Mouse (Mus musculus) kidney, postnatal 36 days (tissue): ENCODE measurements around the gene Serpina11.

ENCODE experiments used
- DNase-seq, 2 experiments: peaks; one replicate each; pipeline ENCODE4 v3.0.0; 2021 to 2022; ENCODE audit warnings: mixed read lengths in 2 of 2

Serpina11 gene

GRCm38 (mm10) chr12:103989857-103990256 lies at the start of gene Serpina11:
Serpina11 (minus strand) TSS chr12:103989957.
- no peak for DNase-seq

- no peak for DNase-seq
Observed at GRCm38 (mm10) chr12:104038181-104038580, 48.4 kb upstream of the Serpina11 start.

GRCm38 (mm10) chr12:104033752-104034151 lies 44.0 kb upstream of the Serpina11 start:
- DNase-seq = no peak

GRCm38 (mm10) chr12:104029986-104030385 lies 40.2 kb upstream of the Serpina11 start:
- DNase-seq = peak; percentile 9 to 53

GRCm38 (mm10) chr12:104015280-104015679 lies 25.5 kb upstream of the Serpina11 start:
- DNase-seq = no peak

GRCm38 (mm10) chr12:104013620-104014019 lies 23.9 kb upstream of the Serpina11 start, which contains the start of gene Serpina9:
Serpina9 (minus strand) TSS chr12:104013755.
- DNase-seq = no peak

GRCm38 (mm10) chr12:104004689-104005088 lies 14.9 kb upstream of the Serpina11 start:
- no peak for DNase-seq

GRCm38 (mm10) chr12:104003238-104003612 lies 13.5 kb upstream of the Serpina11 start:
- DNase-seq = no peak

- DNase-seq = peak; percentile 26 to 51
Observed at GRCm38 (mm10) chr12:104002569-104003237, 12.9 kb upstream of the Serpina11 start.

GRCm38 (mm10) chr12:104000594-104000993 lies 10.8 kb upstream of the Serpina11 start:
- DNase-seq = no peak

- DNase-seq = no peak
Observed at GRCm38 (mm10) chr12:103999611-104000010, 9.9 kb upstream of the Serpina11 start.

GRCm38 (mm10) chr12:103996513-103996912 lies 6.8 kb upstream of the Serpina11 start:
- no peak for DNase-seq

- peak; percentile 65 to 79 for DNase-seq
Observed at GRCm38 (mm10) chr12:103995292-103996072, 5.7 kb upstream of the Serpina11 start.

GRCm38 (mm10) chr12:103992945-103993344 lies 3.2 kb upstream of the Serpina11 start:
- no peak for DNase-seq

- DNase-seq = no peak
Observed at GRCm38 (mm10) chr12:103989514-103989767, 316 bp downstream of the Serpina11 start.

- peak; percentile 22 to 26 for DNase-seq
Observed at GRCm38 (mm10) chr12:103988754-103989513, 823 bp downstream of the Serpina11 start.

GRCm38 (mm10) chr12:103985868-103986267 lies 3.9 kb downstream of the Serpina11 start:
- no peak for DNase-seq

- DNase-seq = peak; percentile 27 to 78
Observed at GRCm38 (mm10) chr12:103984935-103985334, 4.8 kb downstream of the Serpina11 start.

- no peak for DNase-seq
Observed at GRCm38 (mm10) chr12:103981646-103982360, 8.0 kb downstream of the Serpina11 start.

GRCm38 (mm10) chr12:103978294-103978693 lies 11.5 kb downstream of the Serpina11 start:
- no peak for DNase-seq

GRCm38 (mm10) chr12:103977846-103978245 lies 11.9 kb downstream of the Serpina11 start:
- peak in 1 of 2 experiments; percentile 49 for DNase-seq

GRCm38 (mm10) chr12:103977060-103977459 lies 12.7 kb downstream of the Serpina11 start:
- DNase-seq = no peak

GRCm38 (mm10) chr12:103971080-103971479 lies 18.7 kb downstream of the Serpina11 start:
- no peak for DNase-seq
